Mouse (Mus musculus) forebrain, embryonic 13.5 days (tissue): ENCODE results near the gene Prr5. TPM values are rescaled to one million over a fixed set of nuclear protein-coding genes. Genes with fewer than 3 reads are reported as not detected.
A peak's percentile ranks its signal among the peaks of the same experiment; 100 is the strongest.

Experiments
- ATAC-seq: fragments of 200-750 bp; cut with Nextera tagmentation; 2 replicates; pipeline ENCODE4 v1.8.0; 2017
- H3K27ac ChIP-seq: fragments of 300-500 bp; sonication (generic); 2 replicates; pipeline ENCODE4 v1.5.1; 2015; ENCODE audit warnings: inconsistent platforms, mild to moderate bottlenecking, moderate library complexity
- H3K27me3 ChIP-seq: fragments of 300-500 bp; sonication (generic); 2 replicates; pipeline ENCODE4 v1.6.1; 2015; ENCODE audit warnings: mild to moderate bottlenecking, inconsistent platforms
- H3K36me3 ChIP-seq: fragments of 300-500 bp; sonication (generic); 2 replicates; pipeline ENCODE4 v1.6.1; 2015; ENCODE audit warnings: mild to moderate bottlenecking, inconsistent platforms; ENCODE audit not compliant: poor library complexity, severe bottlenecking
- H3K4me1 ChIP-seq: fragments of 300-500 bp; sonication (generic); 2 replicates; pipeline ENCODE4 v1.6.1; 2015; ENCODE audit warnings: inconsistent platforms
- H3K4me2 ChIP-seq: fragments of 300-500 bp; sonication (generic); 2 replicates; pipeline ENCODE4 v1.6.1; 2015; ENCODE audit warnings: inconsistent platforms, mild to moderate bottlenecking, moderate library complexity
- H3K4me3 ChIP-seq: fragments of 300-500 bp; sonication (generic); 2 replicates; pipeline ENCODE4 v1.5.1; 2015; ENCODE audit warnings: mild to moderate bottlenecking, inconsistent platforms
- H3K9ac ChIP-seq: fragments of 300-500 bp; sonication (generic); 2 replicates; pipeline ENCODE4 v1.6.1; 2015; ENCODE audit warnings: mild to moderate bottlenecking, inconsistent platforms
- H3K9me3 ChIP-seq: fragments of 300-500 bp; sonication (generic); replicated peaks from 2 replicates; pipeline ENCODE4 v1.6.1; 2016; ENCODE audit warnings: inconsistent platforms
- WGBS: fragments of 180-500 bp; shearing (Covaris S2); methylation state at CpG from one replicate; pipeline ENCODE4 v1.1.7; 2015; 5-methylcytosine and 5-hydroxymethylcytosine counted together
- polyA plus RNA-seq: library from polyadenylated mRNA; unstranded; fragments of >200 nt; fragmentation: Nextera tagmentation; extraction: Ambion mirVana; gene quantifications from 2 replicates; pipeline ENCODE4 v1.2.1, GENCODE M21; 2015

The Prr5 gene
- polyA plus RNA-seq, 1 experiment from 2014 or later = 7.0 TPM

- 63% methylated on average over 6 of the region's 6 CpGs for WGBS
- Histone ChIP-seq H3K27me3 (no peaks in the 10 kb centered on the region), H3K4me2 (no peak overlapping the region), H3K36me3 (no peaks in the 10 kb centered on the region), H3K9ac (no peak overlapping the region), H3K4me3 (no peak overlapping the region), H3K4me1 (no peaks in the 10 kb centered on the region), H3K27ac (no peak overlapping the region), H3K9me3 (no peaks in the 10 kb centered on the region)
- ATAC-seq = no peak
These were observed 29.8 kb upstream of the Prr5 start for GRCm38 (mm10) chr15:84639451-84640136.

DNA sequence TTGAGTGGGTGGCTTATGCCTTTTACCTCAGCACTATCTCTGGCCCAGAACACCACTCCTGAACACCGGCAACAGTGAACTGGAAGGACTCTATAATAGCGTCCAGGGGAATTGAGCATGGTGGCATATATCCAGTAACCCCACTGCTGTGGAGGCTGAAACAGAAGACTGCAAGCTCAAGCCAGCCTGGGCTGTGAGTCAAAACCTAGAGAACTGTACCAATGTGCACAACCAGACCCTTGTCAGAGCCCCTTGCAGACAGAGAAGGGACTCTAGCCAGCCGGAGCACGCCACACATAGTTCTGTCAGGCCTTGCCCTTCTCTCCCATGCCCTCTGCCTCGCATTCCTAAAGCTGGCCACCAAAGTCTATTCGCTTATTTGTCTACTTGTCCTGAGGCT, 28.7 kb upstream of the Prr5 start:
- Histone ChIP-seq H3K9me3 (no peaks in the 10 kb centered on the region), H3K27ac (no peak overlapping the region), H3K4me2 (no peak overlapping the region), H3K4me1 (no peaks in the 10 kb centered on the region), H3K4me3 (no peak overlapping the region), H3K27me3 (no peaks in the 10 kb centered on the region), H3K9ac (no peak overlapping the region), H3K36me3 (no peaks in the 10 kb centered on the region)
- 89% methylated on average over 6 of the region's 6 CpGs for WGBS
- ATAC-seq = no peak

GRCm38 (mm10) chr15:84641127-84641526, 28.3 kb upstream of the Prr5 start:
- ATAC-seq = no peak
- Histone ChIP-seq H3K4me1 (no peaks in the 10 kb centered on the region), H3K9me3 (no peaks in the 10 kb centered on the region), H3K4me3 (no peak overlapping the region), H3K27me3 (no peaks in the 10 kb centered on the region), H3K36me3 (no peaks in the 10 kb centered on the region), H3K27ac (no peak overlapping the region), H3K9ac (no peak overlapping the region), H3K4me2 (no peak overlapping the region)
- 68% methylated on average over 5 of the region's 5 CpGs for WGBS

- Histone ChIP-seq H3K4me1 (no peaks in the 10 kb centered on the region), H3K27me3 (no peaks in the 10 kb centered on the region), H3K4me2 (no peak overlapping the region), H3K27ac (no peak overlapping the region), H3K9ac (no peak overlapping the region), H3K4me3 (no peak overlapping the region), H3K36me3 (no peaks in the 10 kb centered on the region), H3K9me3 (no peaks in the 10 kb centered on the region)
- ATAC-seq = no peak
- 96% methylated on average over 1 of the region's 1 CpGs for WGBS
These were observed 27.5 kb upstream of the Prr5 start for GRCm38 (mm10) chr15:84641948-84642347.

DNA sequence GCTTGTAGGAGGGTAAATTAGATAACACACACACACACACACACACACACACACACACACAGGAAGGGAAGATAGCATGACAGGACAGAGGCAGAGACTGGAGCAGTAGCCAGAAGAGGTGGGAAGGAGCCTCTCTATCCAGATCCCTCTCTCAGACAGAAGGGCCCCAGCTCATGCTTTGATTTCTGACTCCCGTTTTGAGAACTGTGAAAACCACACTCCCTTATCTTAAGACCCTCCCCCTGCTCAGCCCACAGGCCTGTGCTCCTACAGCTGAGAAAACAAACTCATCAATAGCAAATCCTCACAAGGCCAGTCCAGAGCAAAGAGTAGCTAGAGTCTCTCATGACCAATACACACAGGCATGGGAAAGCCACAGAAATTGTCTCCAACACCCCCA, 26.2 kb upstream of the Prr5 start:
- no peaks in the 10 kb centered on the region for H3K27me3 ChIP-seq
- no peak overlapping the region for H3K9ac ChIP-seq
- no peak for ATAC-seq
- H3K4me2 ChIP-seq = no peak overlapping the region
- H3K27ac ChIP-seq = no peak overlapping the region
- no peaks in the 10 kb centered on the region for H3K36me3 ChIP-seq
- H3K4me1 ChIP-seq = no peaks in the 10 kb centered on the region
- 24% methylated on average over 1 of the region's 1 CpGs for WGBS
- 0 out of 2 replicates have a peak, but pooled peaks cover 4% of the 10 kb centered on the region for H3K9me3 ChIP-seq
- H3K4me3 ChIP-seq = no peak overlapping the region

DNA sequence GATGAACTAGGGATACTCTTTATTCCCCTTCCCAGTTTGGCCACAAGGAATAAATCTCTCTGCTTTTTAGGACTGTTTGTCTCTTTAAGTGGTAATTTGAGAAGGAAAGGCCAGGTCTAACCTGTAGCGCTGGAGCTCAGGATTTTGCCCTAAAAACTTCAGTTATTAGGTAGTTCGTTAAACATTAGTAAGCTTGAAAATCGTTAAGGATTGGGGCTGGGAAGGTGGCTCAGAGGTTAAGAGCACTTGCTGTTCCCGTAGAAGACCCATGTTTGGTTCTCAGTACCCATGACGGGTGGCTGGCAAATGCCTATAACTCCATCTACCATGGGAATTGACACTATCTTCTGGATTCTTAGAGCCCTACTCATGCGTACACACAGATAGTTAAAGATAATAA, 17.9 kb upstream of the Prr5 start:
- Histone ChIP-seq H3K27me3 (no peaks in the 10 kb centered on the region), H3K27ac (no peak overlapping the region), H3K36me3 (no peaks in the 10 kb centered on the region), H3K4me3 (no peak overlapping the region), H3K4me1 (peaks cover 19% of the 10 kb centered on the region), H3K4me2 (no peak overlapping the region), H3K9me3 (0 out of 2 replicates have a peak, but pooled peaks cover 4% of the 10 kb centered on the region), H3K9ac (no peak overlapping the region)
- WGBS = 86% methylated on average over 6 of the region's 6 CpGs
- no peak for ATAC-seq

DNA sequence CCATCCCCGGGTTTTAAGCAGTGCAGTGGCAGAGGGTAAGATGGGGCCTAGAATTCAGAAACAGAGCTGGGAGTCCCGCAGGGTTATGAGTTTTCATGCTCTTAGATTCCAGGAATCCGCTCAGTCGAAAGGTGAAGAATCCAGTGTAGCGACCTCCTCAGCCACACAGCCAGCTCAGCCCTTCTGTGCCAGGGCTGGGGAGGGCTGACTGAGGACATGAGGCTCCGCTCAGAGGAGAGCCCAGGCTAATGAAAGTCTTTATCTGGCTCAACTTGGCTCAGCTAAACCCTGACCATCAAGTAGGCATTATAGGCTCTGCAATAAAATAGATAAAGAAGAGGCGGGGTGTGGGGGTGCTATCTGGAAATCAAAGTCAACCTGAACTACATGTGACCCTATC, 16.3 kb upstream of the Prr5 start:
- H3K36me3 ChIP-seq = no peaks in the 10 kb centered on the region
- H3K4me2 ChIP-seq = peak overlapping the region; percentile 60; the same call in 1 of the 2 replicates
- H3K4me3 ChIP-seq = no peak overlapping the region
- ATAC-seq = no peak
- WGBS = 95% methylated on average over 7 of the region's 7 CpGs
- H3K27me3 ChIP-seq = no peaks in the 10 kb centered on the region
- H3K4me1 ChIP-seq = peaks cover 29% of the 10 kb centered on the region
- no peaks in the 10 kb centered on the region for H3K9me3 ChIP-seq
- no peak overlapping the region for H3K9ac ChIP-seq
- H3K27ac ChIP-seq = no peak overlapping the region

GRCm38 (mm10) chr15:84653979-84654966, 15.1 kb upstream of the Prr5 start:
- peak; percentile 93 for ATAC-seq
- no peaks in the 10 kb centered on the region for H3K36me3 ChIP-seq
- peak overlapping the region; percentile 60 for H3K4me2 ChIP-seq
- no peaks in the 10 kb centered on the region for H3K27me3 ChIP-seq
- H3K9ac ChIP-seq = peak overlapping the region; percentile 61
- H3K27ac ChIP-seq = peak overlapping the region; percentile 97
- H3K4me1 ChIP-seq = peaks cover 29% of the 10 kb centered on the region
- H3K9me3 ChIP-seq = no peaks in the 10 kb centered on the region
- 4% methylated on average over 26 of the region's 28 CpGs for WGBS
- H3K4me3 ChIP-seq = peak overlapping the region; percentile 39

DNA sequence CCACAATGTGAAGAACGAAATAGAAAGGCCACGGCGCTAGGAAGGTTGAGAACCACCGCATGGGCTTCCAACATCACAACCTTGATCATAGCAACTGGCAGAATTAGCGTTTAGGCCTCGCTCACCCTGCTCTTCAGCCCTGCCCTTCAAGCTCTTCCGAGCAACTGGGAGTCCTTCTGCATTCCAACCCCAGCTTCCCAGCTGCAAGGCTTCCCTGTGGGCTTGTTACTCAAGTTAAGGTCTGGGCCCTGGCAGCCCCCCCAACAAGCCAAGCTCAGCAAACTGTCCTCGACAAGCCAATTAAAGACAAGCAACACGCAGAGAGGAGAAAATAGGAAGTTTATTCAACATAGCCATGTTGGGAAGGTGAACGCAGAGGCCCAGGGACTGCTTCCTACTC, 14.4 kb upstream of the Prr5 start:
- Histone ChIP-seq H3K9ac (no peak overlapping the region), H3K9me3 (no peaks in the 10 kb centered on the region), H3K4me3 (no peak overlapping the region), H3K27ac (peak overlapping the region; percentile 97), H3K27me3 (no peaks in the 10 kb centered on the region), H3K36me3 (no peaks in the 10 kb centered on the region), H3K4me1 (peaks cover 29% of the 10 kb centered on the region), H3K4me2 (0 out of 2 replicates have a peak overlapping the region, but pooled peaks have one; percentile 60)
- 52% methylated on average over 10 of the region's 10 CpGs for WGBS
- ATAC-seq = no peak

DNA sequence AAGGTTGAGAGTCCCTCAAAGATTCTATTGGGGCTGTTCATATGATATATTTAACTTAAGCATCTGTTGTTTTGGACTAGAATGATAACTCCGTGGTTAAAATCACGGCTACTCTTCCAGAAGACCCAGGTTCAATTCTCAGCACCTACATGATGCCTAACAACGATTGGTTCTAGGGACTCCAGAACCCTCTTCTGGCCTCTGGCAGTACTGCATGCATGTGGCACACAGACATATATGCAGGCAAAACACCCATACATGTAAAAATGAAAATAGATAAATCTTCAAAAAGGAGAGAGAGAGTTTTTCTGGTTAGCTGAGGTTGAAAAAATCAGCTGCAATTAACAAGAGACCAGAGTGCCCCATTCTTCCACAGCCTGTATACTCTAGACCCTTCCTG, 12.7 kb upstream of the Prr5 start:
- Histone ChIP-seq H3K9ac (no peak overlapping the region), H3K27ac (no peak overlapping the region), H3K4me3 (no peak overlapping the region), H3K4me2 (no peak overlapping the region), H3K4me1 (peaks cover 29% of the 10 kb centered on the region), H3K27me3 (no peaks in the 10 kb centered on the region), H3K9me3 (no peaks in the 10 kb centered on the region), H3K36me3 (no peaks in the 10 kb centered on the region)
- no peak for ATAC-seq
- WGBS = 91% methylated on average over 3 of the region's 3 CpGs

DNA sequence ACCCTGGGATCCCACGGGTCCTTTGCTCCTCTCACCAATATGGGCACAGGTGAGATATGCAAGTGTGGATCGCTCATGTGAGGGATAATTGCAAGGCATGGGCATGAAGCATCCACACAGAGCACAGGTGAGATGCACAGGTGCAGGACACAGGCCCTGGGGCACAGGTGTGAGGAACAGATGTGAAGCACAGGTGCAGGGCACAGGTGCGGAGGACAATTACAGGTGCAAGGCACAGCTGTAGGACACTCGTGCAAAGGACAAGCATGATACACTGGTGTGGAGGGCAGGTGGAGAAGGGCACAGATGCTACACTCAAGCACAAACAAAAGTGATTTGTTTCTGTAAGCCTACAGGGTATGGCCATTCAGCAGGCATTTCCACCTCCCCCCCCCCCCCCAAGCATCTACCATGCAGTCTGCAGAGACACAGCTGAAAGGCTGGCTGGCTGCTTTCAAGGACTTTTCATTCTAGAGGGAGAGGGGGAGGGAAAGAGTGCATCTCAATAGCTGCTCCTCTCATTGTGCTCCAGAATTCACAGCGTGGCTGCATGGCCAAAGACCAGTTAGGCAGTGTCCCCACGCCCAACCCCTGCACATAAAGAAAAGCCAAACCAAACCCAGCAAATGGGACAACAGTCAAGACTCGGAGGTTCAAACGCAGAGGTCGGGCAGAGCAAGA, 11.9 kb upstream of the Prr5 start:
- WGBS = 40% methylated on average over 9 of the region's 9 CpGs
- Histone ChIP-seq H3K9me3 (no peaks in the 10 kb centered on the region), H3K4me1 (peaks cover 31% of the 10 kb centered on the region), H3K27ac (no peak overlapping the region; the same call in 1 of the 2 replicates), H3K9ac (no peak overlapping the region), H3K27me3 (0 out of 2 replicates have a peak, but pooled peaks cover 2% of the 10 kb centered on the region), H3K4me2 (no peak overlapping the region), H3K36me3 (no peaks in the 10 kb centered on the region), H3K4me3 (no peak overlapping the region)
- ATAC-seq = no peak

DNA sequence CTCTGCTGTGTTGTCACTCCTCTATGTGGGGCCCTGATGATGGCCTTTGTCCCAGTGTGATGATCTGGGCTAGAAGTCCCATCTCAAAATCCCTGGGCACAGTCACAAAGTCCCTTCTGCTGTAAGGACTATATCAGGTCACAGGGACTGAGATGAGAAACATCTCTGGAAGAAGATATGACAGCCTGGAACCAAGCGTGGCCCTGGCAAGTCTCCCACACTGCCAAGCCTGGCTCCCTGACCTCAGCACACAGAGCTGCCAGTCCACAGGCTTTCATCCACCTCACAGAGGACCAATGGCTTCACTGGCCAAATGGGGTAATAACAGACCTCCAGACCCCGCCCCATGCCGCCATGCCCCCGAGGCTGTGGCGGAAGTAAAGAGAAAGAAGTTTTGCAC, 10.8 kb upstream of the Prr5 start:
- Histone ChIP-seq H3K4me3 (no peak overlapping the region), H3K27ac (no peak overlapping the region), H3K4me1 (peaks cover 36% of the 10 kb centered on the region), H3K9ac (no peak overlapping the region), H3K4me2 (no peak overlapping the region), H3K36me3 (no peaks in the 10 kb centered on the region), H3K9me3 (no peaks in the 10 kb centered on the region), H3K27me3 (peaks cover 6% of the 10 kb centered on the region)
- ATAC-seq = no peak
- 90% methylated on average over 5 of the region's 5 CpGs for WGBS
